Mouse (Mus musculus) embryo, embryonic 11 days (tissue): ENCODE data around the gene Uck2.

ENCODE experiments used
- DNase-seq: peaks from one replicate; pipeline ENCODE4 v3.0.0-alpha.2; 2015

Uck2 gene

GRCm38 (mm10) chr1:167285320-167285355, at the start of gene Uck2:
Gene Uck2, minus strand, starts transcription at chr1:167285320.
- DNase-seq: no peak

- no peak for DNase-seq
Measured at GRCm38 (mm10) chr1:167331106-167331505, 46.0 kb upstream of the Uck2 start.

GRCm38 (mm10) chr1:167328776-167329175, 43.7 kb upstream of the Uck2 start:
- no peak for DNase-seq

- no peak for DNase-seq
Measured at GRCm38 (mm10) chr1:167321691-167322090, 36.6 kb upstream of the Uck2 start.

GRCm38 (mm10) chr1:167313220-167313619, 28.1 kb upstream of the Uck2 start:
- no peak for DNase-seq

GRCm38 (mm10) chr1:167312367-167312766, 27.2 kb upstream of the Uck2 start:
- no peak for DNase-seq

- peak; percentile 98 for DNase-seq
Measured at GRCm38 (mm10) chr1:167308261-167309054, 23.3 kb upstream of the Uck2 start, which contains the start of gene Tmco1. Gene Tmco1, plus strand, starts transcription at chr1:167308378.

- no peak for DNase-seq
Measured at GRCm38 (mm10) chr1:167307674-167308073, 22.6 kb upstream of the Uck2 start.

- peak; percentile 47 for DNase-seq
Measured at GRCm38 (mm10) chr1:167306451-167307240, 21.5 kb upstream of the Uck2 start.

- no peak for DNase-seq
Measured at GRCm38 (mm10) chr1:167305501-167306137, 20.5 kb upstream of the Uck2 start.

- no peak for DNase-seq
Measured at GRCm38 (mm10) chr1:167300122-167300521, 15.0 kb upstream of the Uck2 start.

GRCm38 (mm10) chr1:167295679-167296402, 10.7 kb upstream of the Uck2 start:
- DNase-seq: no peak

GRCm38 (mm10) chr1:167292447-167292846, 7.3 kb upstream of the Uck2 start:
- DNase-seq: no peak

- no peak for DNase-seq
Measured at GRCm38 (mm10) chr1:167291610-167292009, 6.5 kb upstream of the Uck2 start.

GRCm38 (mm10) chr1:167290263-167290592, 5.1 kb upstream of the Uck2 start:
- DNase-seq: no peak

- peak; percentile 74 for DNase-seq
Measured at GRCm38 (mm10) chr1:167289567-167290262, 4.6 kb upstream of the Uck2 start.

GRCm38 (mm10) chr1:167288665-167289538, 3.8 kb upstream of the Uck2 start:
- no peak for DNase-seq

GRCm38 (mm10) chr1:167287156-167287555, 2.0 kb upstream of the Uck2 start:
- no peak for DNase-seq

GRCm38 (mm10) chr1:167285356-167285755, 236 bp upstream of the Uck2 start:
- DNase-seq: no peak

- DNase-seq: peak; percentile 95
Measured at GRCm38 (mm10) chr1:167284837-167285319, 242 bp downstream of the Uck2 start.

- peak; percentile 90 for DNase-seq
Measured at GRCm38 (mm10) chr1:167284258-167284836, 773 bp downstream of the Uck2 start.
